Mouse (Mus musculus): ENCODE data around the gene Bzw1. TPM values are rescaled to one million over a fixed set of nuclear protein-coding genes. Genes with fewer than 3 reads are reported as not detected.
A peak's percentile ranks its signal among the peaks of the same experiment; 100 is the strongest.

Bzw1 gene
- polyA plus RNA-seq, 1 experiment from 2014 or later, result 443 TPM

DNA sequence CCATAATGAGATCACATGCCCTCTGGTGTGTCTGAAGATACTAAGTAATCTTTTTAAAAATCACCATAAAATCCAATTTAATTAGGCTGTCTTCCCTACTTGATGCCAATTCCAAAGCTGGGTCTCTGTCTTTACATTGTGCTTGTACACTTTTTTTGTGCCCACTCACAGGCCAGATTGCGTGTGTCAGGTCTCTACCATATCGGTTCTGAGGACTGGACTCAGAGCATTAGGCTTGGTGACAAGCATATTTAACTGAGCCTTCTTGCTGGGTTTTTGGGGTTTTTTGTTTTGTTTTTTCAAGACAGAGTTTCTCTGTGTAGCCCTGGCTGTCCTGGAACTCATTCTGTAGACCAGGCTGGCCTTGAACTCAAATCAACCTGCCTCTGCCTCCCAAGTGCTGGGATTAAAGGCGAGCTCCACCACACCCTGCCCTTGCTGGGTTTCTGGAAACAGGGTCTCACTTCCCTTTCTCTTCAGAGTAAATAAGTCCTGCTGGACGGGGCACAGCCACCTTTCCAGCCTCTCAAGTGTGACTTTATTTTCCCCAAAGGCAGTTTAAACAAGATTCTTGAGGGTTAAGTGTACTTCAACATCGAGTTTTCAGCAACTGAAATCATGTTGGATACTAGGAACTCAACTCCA is 17.0 kb downstream of the Bzw1 start:
- H3K4me3 ChIP-seq (ENCODE audit: low read depth, low read length), result no peak overlapping the region
- H3K36me3 ChIP-seq (ENCODE audit: control insufficient read depth, insufficient read depth, low read length), result peaks cover 68% of the 10 kb centered on the region
- no peak overlapping the region for H3K9ac ChIP-seq (ENCODE audit: low read length)
- H3K27me3 ChIP-seq (replicated peaks; ENCODE audit: control insufficient read depth, insufficient read depth, low read length), result no peaks in the 10 kb centered on the region
- no peak overlapping the region for H3K4me2 ChIP-seq (ENCODE audit: low read length)
- DNase-seq (ENCODE audit: low spot score), result no peak
- WGBS, result 82% methylated on average over 5 of the region's 5 CpGs
- H3K4me1 ChIP-seq (ENCODE audit: control insufficient read depth, insufficient read depth, low read length), result no peaks in the 10 kb centered on the region
- ATAC-seq, result peak; percentile 8; the same call in 1 of the 2 replicates
- H3K9me3 ChIP-seq (replicated peaks; ENCODE audit: control insufficient read depth, low read length), result no peaks in the 10 kb centered on the region
- no peak overlapping the region for H3K27ac ChIP-seq (ENCODE audit: low read depth, low read length)

DNA sequence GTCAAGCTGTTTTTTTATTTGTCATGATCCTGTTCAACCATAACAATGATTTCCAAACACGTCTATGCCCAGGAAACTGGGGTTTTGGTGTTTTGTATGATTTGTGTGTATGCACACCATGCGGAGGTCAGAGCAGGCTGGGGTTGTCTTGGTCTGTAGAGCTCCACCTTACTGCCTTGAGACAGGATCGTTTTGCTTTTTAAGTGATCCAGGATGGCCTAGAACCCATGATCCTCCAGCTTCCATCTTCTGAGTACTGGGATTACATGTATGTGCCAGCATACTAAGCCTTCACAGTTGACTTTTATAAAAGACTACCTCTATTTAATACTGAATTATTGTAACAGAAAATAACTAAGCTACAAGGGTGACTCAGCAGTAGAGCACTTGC is 17.5 kb downstream of the Bzw1 start:
- H3K36me3 ChIP-seq (ENCODE audit: control insufficient read depth, insufficient read depth, low read length), result peaks cover 72% of the 10 kb centered on the region
- H3K4me2 ChIP-seq (ENCODE audit: low read length), result no peak overlapping the region
- H3K4me1 ChIP-seq (ENCODE audit: control insufficient read depth, insufficient read depth, low read length), result no peaks in the 10 kb centered on the region
- H3K9me3 ChIP-seq (replicated peaks; ENCODE audit: control insufficient read depth, low read length), result no peaks in the 10 kb centered on the region
- no peaks in the 10 kb centered on the region for H3K27me3 ChIP-seq (replicated peaks; ENCODE audit: control insufficient read depth, insufficient read depth, low read length)
- WGBS, result 80% methylated on average over 3 of the region's 3 CpGs
- DNase-seq (ENCODE audit: low spot score) (no peak), ATAC-seq (no peak)
- H3K9ac ChIP-seq (ENCODE audit: low read length), result no peak overlapping the region
- H3K27ac ChIP-seq (ENCODE audit: low read depth, low read length), result no peak overlapping the region
- no peak overlapping the region for H3K4me3 ChIP-seq (ENCODE audit: low read depth, low read length)

DNA sequence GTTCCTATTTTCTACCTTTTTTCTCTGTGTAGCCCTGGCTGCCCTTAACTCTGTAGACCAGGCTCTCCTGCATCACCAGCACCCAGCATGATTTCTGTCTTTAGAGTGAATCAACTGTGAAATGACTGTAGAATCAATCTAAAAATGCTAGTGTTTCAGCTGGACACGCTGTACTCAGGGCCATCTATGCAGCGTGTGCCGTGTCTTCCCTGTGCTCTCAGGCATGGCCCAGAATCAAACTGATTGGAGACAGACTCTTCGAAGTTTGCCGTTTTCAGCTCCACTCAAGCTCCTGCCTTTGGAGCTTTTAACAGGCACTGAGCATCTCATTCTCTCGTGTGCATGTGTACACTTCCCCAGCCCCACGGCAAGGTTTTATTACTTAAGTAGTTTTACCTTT is 18.1 kb downstream of the Bzw1 start:
- 94% methylated on average over 7 of the region's 7 CpGs for WGBS
- no peak for DNase-seq (ENCODE audit: low spot score)

DNA sequence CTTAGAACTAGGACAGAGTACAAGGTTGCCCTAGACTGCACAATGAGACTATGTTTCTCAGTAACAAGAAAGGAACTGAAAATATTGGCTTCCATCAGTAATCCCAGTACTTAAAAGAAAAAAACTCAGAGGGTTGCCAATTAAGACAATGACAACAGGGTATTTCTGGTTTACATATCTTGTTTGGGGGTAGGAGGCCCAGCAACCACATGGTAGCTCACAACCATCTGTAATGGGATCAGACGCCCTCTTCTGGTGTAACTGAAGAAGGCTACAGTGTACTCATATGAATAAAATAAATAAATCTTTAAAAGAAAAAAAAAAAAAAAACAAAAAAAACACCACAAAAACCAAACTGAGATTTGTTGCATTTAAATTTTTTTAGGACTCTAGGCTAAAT is 22.7 kb downstream of the Bzw1 start:
- Histone ChIP-seq H3K4me2 (ENCODE audit: low read length) (no peak overlapping the region), H3K27me3 (replicated peaks; ENCODE audit: control insufficient read depth, insufficient read depth, low read length) (no peaks in the 10 kb centered on the region), H3K4me3 (ENCODE audit: low read depth, low read length) (no peak overlapping the region), H3K27ac (ENCODE audit: low read depth, low read length) (no peak overlapping the region), H3K9ac (ENCODE audit: low read length) (no peak overlapping the region), H3K9me3 (replicated peaks; ENCODE audit: control insufficient read depth, low read length) (no peaks in the 10 kb centered on the region), H3K4me1 (ENCODE audit: control insufficient read depth, insufficient read depth, low read length) (no peaks in the 10 kb centered on the region), H3K36me3 (ENCODE audit: control insufficient read depth, insufficient read depth, low read length) (peaks cover 90% of the 10 kb centered on the region)
- ATAC-seq, result no peak
- 29% methylated on average over 1 of the region's 1 CpGs for WGBS
- peak; percentile 13 for DNase-seq (ENCODE audit: low spot score)

More for the DNA sequence above, 18.1 kb downstream of the Bzw1 start:
- Histone ChIP-seq H3K9me3 (replicated peaks; ENCODE audit: control insufficient read depth, low read length) (no peaks in the 10 kb centered on the region), H3K27me3 (replicated peaks; ENCODE audit: control insufficient read depth, insufficient read depth, low read length) (no peaks in the 10 kb centered on the region), H3K27ac (ENCODE audit: low read depth, low read length) (no peak overlapping the region), H3K36me3 (ENCODE audit: control insufficient read depth, insufficient read depth, low read length) (peaks cover 73% of the 10 kb centered on the region), H3K4me3 (ENCODE audit: low read depth, low read length) (no peak overlapping the region), H3K4me1 (ENCODE audit: control insufficient read depth, insufficient read depth, low read length) (no peaks in the 10 kb centered on the region), H3K4me2 (ENCODE audit: low read length) (no peak overlapping the region), H3K9ac (ENCODE audit: low read length) (no peak overlapping the region)
- ATAC-seq, result no peak

DNA sequence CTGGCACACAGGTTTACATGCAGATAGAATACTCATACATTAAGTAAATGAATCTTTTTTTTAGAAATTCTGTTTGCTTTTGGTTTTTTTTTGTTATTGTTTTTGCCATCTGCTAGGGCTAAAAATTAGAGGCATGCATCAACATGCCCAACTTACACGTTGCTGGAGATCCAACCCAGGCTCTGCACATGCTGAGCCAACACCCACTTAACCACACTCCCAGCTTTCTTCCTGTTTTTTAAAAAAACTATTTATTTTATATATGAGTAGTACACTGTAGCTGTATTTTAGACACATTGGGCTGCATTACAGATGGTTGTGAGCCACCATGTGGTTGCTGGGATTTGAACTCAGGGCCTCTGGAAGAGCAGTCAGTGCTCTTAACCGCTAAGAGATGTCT is 23.4 kb downstream of the Bzw1 start:
- H3K27ac ChIP-seq (ENCODE audit: low read depth, low read length), result no peak overlapping the region
- DNase-seq (ENCODE audit: low spot score), result no peak
- no peak for ATAC-seq
- no peak overlapping the region for H3K4me2 ChIP-seq (ENCODE audit: low read length)
- no peaks in the 10 kb centered on the region for H3K27me3 ChIP-seq (replicated peaks; ENCODE audit: control insufficient read depth, insufficient read depth, low read length)
- 95% methylated on average over 2 of the region's 2 CpGs for WGBS
- no peak overlapping the region for H3K4me3 ChIP-seq (ENCODE audit: low read depth, low read length)
- H3K9me3 ChIP-seq (replicated peaks; ENCODE audit: control insufficient read depth, low read length), result no peaks in the 10 kb centered on the region
- H3K4me1 ChIP-seq (ENCODE audit: control insufficient read depth, insufficient read depth, low read length), result no peaks in the 10 kb centered on the region
- peaks cover 87% of the 10 kb centered on the region for H3K36me3 ChIP-seq (ENCODE audit: control insufficient read depth, insufficient read depth, low read length)
- H3K9ac ChIP-seq (ENCODE audit: low read length), result no peak overlapping the region

DNA sequence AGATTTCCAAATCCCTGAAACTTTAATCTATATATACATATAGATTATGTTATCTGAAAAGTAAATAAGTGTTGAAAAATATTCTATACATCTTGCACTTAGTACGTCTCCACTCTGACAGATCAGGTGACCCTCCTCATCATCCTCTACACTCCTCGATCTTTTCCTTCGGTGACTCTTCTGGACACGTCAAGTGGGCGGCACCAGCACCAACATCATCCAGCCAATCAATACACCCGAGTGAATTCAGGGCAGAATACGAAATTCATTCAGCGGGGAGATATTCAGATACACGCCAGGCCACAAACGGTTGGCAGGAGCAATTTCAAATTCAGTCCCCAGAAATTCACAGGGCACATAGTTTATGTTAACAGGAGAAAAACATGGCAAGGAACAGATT is 27.3 kb downstream of the Bzw1 start:
- Histone ChIP-seq H3K4me3 (ENCODE audit: low read depth, low read length) (no peak overlapping the region), H3K27ac (ENCODE audit: low read depth, low read length) (no peak overlapping the region), H3K9me3 (replicated peaks; ENCODE audit: control insufficient read depth, low read length) (no peaks in the 10 kb centered on the region), H3K36me3 (ENCODE audit: control insufficient read depth, insufficient read depth, low read length) (peaks cover 58% of the 10 kb centered on the region), H3K9ac (ENCODE audit: low read length) (no peak overlapping the region), H3K4me2 (ENCODE audit: low read length) (no peak overlapping the region), H3K27me3 (replicated peaks; ENCODE audit: control insufficient read depth, insufficient read depth, low read length) (no peaks in the 10 kb centered on the region), H3K4me1 (ENCODE audit: control insufficient read depth, insufficient read depth, low read length) (peaks cover 12% of the 10 kb centered on the region)
- ATAC-seq (no peak), DNase-seq (ENCODE audit: low spot score) (no peak)
- WGBS, result 87% methylated on average over 10 of the region's 10 CpGs

DNA sequence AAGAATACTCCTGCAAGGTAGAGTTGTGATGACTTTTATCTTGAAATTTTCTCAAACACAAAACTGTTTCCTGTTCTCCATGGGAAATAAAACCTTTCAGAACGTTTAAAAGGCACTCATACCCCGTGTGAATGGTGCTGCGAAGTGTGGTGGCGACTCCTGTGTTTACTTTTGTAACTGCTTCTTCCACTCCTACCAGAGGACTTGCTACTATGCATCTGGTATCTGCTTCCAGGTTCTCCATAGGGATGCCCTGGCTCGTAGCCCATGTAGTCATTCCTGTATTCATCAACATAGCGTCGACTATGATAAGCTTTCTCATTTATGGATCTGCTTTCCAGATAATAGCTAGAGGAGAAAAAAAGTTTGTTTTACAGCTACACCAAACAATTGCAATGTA is 28.3 kb downstream of the Bzw1 start:
- ATAC-seq, result no peak
- Histone ChIP-seq H3K27ac (ENCODE audit: low read depth, low read length) (no peak overlapping the region), H3K27me3 (replicated peaks; ENCODE audit: control insufficient read depth, insufficient read depth, low read length) (no peaks in the 10 kb centered on the region), H3K4me3 (ENCODE audit: low read depth, low read length) (no peak overlapping the region), H3K36me3 (ENCODE audit: control insufficient read depth, insufficient read depth, low read length) (peaks cover 51% of the 10 kb centered on the region), H3K4me2 (ENCODE audit: low read length) (no peak overlapping the region), H3K4me1 (ENCODE audit: control insufficient read depth, insufficient read depth, low read length) (peaks cover 12% of the 10 kb centered on the region), H3K9ac (ENCODE audit: low read length) (no peak overlapping the region), H3K9me3 (replicated peaks; ENCODE audit: control insufficient read depth, low read length) (no peaks in the 10 kb centered on the region)
- no peak for DNase-seq (ENCODE audit: low spot score)
- 72% methylated on average over 7 of the region's 7 CpGs for WGBS

DNA sequence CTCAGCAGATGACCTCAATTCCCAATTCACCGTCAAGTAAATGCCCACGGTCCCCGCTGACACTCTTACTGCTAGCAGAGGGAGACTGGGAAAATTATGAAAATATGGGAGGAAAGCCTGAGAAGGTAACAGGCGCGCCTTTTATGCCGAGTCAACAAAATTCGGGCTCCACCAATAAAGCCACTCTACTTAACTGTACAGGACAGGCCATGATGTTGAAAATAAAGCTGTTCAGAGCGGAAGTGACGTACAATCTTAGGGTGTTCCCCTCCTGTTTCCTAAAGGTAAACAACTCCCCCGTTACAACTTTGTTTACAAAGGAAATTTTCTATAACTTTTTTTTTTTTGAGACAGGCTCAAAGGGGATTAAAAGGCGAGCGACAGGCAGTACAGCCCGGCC is 30.2 kb downstream of the Bzw1 start:
- Histone ChIP-seq H3K9me3 (replicated peaks; ENCODE audit: control insufficient read depth, low read length) (no peaks in the 10 kb centered on the region), H3K27ac (ENCODE audit: low read depth, low read length) (peak overlapping the region; percentile 98; the same call in 1 of the 2 replicates), H3K4me1 (ENCODE audit: control insufficient read depth, insufficient read depth, low read length) (peaks cover 12% of the 10 kb centered on the region), H3K36me3 (ENCODE audit: control insufficient read depth, insufficient read depth, low read length) (peaks cover 33% of the 10 kb centered on the region), H3K27me3 (replicated peaks; ENCODE audit: control insufficient read depth, insufficient read depth, low read length) (no peaks in the 10 kb centered on the region), H3K4me2 (ENCODE audit: low read length) (peak overlapping the region; percentile 72), H3K4me3 (ENCODE audit: low read depth, low read length) (peak overlapping the region; percentile 100), H3K9ac (ENCODE audit: low read length) (peak overlapping the region; percentile 99)
- DNase-seq (ENCODE audit: low spot score) (peak; percentile 87), ATAC-seq (peak; percentile 55; the same call in 1 of the 2 replicates)
- WGBS, result 11% methylated on average over 13 of the region's 13 CpGs

DNA sequence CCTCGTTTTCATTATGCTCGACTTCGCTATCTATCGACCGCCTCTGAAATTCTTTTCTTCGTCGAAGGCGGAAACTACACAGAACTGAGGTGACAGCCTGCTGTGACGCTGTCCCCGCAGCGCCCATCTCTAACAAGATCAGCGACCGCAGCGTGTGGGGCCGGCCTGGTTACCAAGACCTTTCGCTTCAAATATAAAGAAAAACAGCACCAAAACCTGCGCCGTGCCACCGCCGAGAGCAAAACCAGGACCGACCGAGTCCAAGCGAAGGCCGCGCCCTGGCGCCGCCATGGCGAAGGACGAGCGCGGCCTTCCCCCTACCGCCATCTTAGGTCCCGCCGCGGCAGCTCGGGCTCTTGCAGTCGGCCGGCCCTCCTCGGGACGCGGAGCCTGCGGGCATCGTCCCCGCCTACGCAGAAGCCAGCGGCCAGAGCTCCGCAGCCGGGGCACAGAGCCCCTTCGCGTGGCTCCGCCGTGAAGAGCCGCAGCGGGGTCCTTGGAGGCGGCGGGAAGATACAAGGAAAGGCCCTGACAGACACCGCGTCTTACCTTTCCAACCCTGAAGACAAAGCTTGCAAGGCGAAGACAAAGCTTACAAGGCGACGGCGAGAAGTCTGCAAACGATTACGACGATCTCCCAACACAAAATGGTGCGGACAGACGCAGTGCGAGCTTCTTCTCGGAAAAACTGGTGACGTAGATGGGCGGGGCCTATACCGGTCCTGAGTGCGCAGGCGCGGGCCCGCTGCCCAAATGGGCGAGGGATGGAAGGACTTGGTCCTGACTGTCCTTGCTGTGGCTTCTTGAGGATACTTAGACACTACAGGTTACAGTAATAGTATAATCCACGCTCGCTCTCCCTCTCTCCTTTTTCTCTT is 30.9 kb downstream of the Bzw1 start, which contains the start of gene Clk1:
Gene Clk1, minus strand, starts transcription at position 696 of the 878 bp plus-strand sequence.
- ATAC-seq (peak; percentile 94), DNase-seq (ENCODE audit: low spot score) (peak; percentile 96)
- Histone ChIP-seq H3K9ac (ENCODE audit: low read length) (peak within 1 kb of the TSS; percentile 99), H3K4me2 (ENCODE audit: low read length) (peak within 1 kb of the TSS; percentile 72), H3K4me1 (ENCODE audit: control insufficient read depth, insufficient read depth, low read length) (peaks cover 12% of the 10 kb centered on the region), H3K4me3 (ENCODE audit: low read depth, low read length) (peak within 1 kb of the TSS; percentile 100), H3K9me3 (replicated peaks; ENCODE audit: control insufficient read depth, low read length) (no peaks in the 10 kb centered on the region), H3K27ac (ENCODE audit: low read depth, low read length) (peak within 1 kb of the TSS; percentile 98), H3K27me3 (replicated peaks; ENCODE audit: control insufficient read depth, insufficient read depth, low read length) (no peaks in the 10 kb centered on the region), H3K36me3 (ENCODE audit: control insufficient read depth, insufficient read depth, low read length) (peaks cover 26% of the 10 kb centered on the region)
- WGBS, result under 1% methylated on average over 79 of the region's 79 CpGs

Data from forebrain, embryonic 14.5 days (tissue).